Mouse (Mus musculus) stomach, postnatal 0 days (tissue): Measurements from ENCODE around the gene Lgsn. TPM values are rescaled to one million over a fixed set of nuclear protein-coding genes. Genes with fewer than 3 reads are reported as not detected.

Source experiments
- ATAC-seq: fragments of 200-750 bp; cut with Nextera tagmentation; 2 replicates; pipeline ENCODE4 v1.8.0; 2017; ENCODE audit not compliant: low FRiP score, low TSS enrichment
- DNase-seq: peaks from one replicate; pipeline ENCODE4 v3.0.0-alpha.2; 2016; ENCODE audit warnings: low spot score
- H3K27ac ChIP-seq: fragments of 300-500 bp; sonication (generic); replicated peaks from 2 replicates; pipeline ENCODE4 v1.5.1; 2014; ENCODE audit warnings: mild to moderate bottlenecking, control low read depth
- H3K27me3 ChIP-seq: fragments of 300-500 bp; sonication (generic); 2 replicates; pipeline ENCODE4 v1.6.1; 2014; ENCODE audit warnings: low read length; ENCODE audit not compliant: control insufficient read depth, insufficient read depth
- H3K36me3 ChIP-seq: fragments of 300-500 bp; sonication (generic); 2 replicates; pipeline ENCODE4 v1.6.1; 2014; ENCODE audit warnings: low read length, mixed read lengths; ENCODE audit not compliant: control insufficient read depth, insufficient read depth
- H3K4me1 ChIP-seq: fragments of 300-500 bp; sonication (generic); replicated peaks from 2 replicates; pipeline ENCODE4 v1.6.1; 2014; ENCODE audit warnings: antibody characterized with exemption; ENCODE audit not compliant: control insufficient read depth, insufficient read depth
- H3K4me2 ChIP-seq: fragments of 300-500 bp; sonication (generic); replicated peaks from 2 replicates; pipeline ENCODE4 v1.6.1; 2014; ENCODE audit warnings: low read depth, mild to moderate bottlenecking, control low read depth, moderate library complexity
- H3K4me3 ChIP-seq: fragments of 300-500 bp; sonication (generic); 2 replicates; pipeline ENCODE4 v1.5.1; 2014; ENCODE audit warnings: low read depth, low read length, control low read depth
- H3K9ac ChIP-seq: fragments of 300-500 bp; sonication (generic); 2 replicates; pipeline ENCODE4 v1.6.1; 2014; ENCODE audit warnings: mild to moderate bottlenecking, low read length, control low read depth, mixed read lengths
- H3K9me3 ChIP-seq: fragments of 300-500 bp; sonication (generic); 2 replicates; pipeline ENCODE4 v1.6.1; 2016; ENCODE audit warnings: low read length; ENCODE audit not compliant: control insufficient read depth
- CTCF ChIP-seq: IDR thresholded peaks from 2 replicates; pipeline ENCODE4 v1.5.1; 2016; ENCODE audit warnings: antibody characterized with exemption, low read depth, mild to moderate bottlenecking, moderate library complexity
- EP300 ChIP-seq: optimal IDR thresholded peaks from 2 replicates; pipeline ENCODE3; 2016; ENCODE audit warnings: antibody characterized with exemption
- WGBS: fragments of 180-500 bp; shearing (Covaris S2); extraction: QIAGEN DNeasy Blood & Tissue Kit; methylation state at CpG from one replicate; pipeline ENCODE4 v1.1.7; 2014; 5-methylcytosine and 5-hydroxymethylcytosine counted together
- polyA plus RNA-seq: library from polyadenylated mRNA; unstranded; fragments of >200 nt; fragmentation: Nextera tagmentation; extraction: Ambion mirVana; gene quantifications from 2 replicates; pipeline ENCODE4 v1.2.1, GENCODE M21; 2015

Lgsn gene
- polyA plus RNA-seq, 1 experiment from 2014 or later, result not detected

DNA sequence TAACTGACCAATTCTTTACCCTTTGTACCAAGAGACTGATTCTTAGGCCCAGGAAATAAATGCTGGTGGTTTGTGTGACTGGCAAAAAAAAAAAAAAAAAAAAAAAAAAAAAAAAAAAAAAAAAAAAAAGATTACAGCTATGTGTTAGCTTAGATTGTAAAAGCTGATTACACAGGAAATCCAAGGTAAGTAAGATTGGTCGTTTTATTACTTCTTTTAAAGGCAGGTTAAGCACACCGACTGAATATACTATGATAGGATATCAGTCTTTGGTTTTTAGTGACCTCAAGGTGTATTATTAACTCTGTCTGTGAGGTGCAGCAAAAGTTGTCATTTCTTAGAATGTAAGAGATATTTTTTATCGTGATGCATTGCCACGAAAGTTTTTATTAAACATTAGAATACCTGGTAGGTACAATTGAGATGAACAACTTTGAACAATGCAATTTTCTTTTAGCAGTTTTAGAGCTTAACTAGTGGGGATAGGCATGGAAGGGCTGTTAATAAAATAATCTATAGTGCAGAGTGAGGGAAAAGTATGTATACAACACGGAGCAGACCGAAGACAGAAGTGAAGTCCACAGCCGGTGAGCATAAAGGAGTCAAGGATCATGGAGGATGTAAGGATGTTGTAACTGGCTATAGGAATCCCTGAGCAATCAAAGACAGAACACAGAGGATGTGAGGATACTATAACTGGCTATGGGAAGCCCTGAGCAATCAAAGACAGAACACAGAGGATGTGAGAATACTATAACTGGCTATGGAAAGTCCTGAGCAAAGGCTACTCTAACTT is 10.7 kb upstream of the Lgsn start:
- ATAC-seq (no peak), DNase-seq (no peak)
- Histone ChIP-seq H3K9ac (no peak overlapping the region), H3K27ac (no peak overlapping the region), H3K4me3 (no peak overlapping the region), H3K4me1 (no peaks in the 10 kb centered on the region), H3K4me2 (no peak overlapping the region), H3K27me3 (no peaks in the 10 kb centered on the region), H3K36me3 (no peaks in the 10 kb centered on the region), H3K9me3 (no peaks in the 10 kb centered on the region)
- 70% methylated on average over 7 of the region's 7 CpGs for WGBS
- TF ChIP-seq EP300 (no peak), CTCF (no peak)

DNA sequence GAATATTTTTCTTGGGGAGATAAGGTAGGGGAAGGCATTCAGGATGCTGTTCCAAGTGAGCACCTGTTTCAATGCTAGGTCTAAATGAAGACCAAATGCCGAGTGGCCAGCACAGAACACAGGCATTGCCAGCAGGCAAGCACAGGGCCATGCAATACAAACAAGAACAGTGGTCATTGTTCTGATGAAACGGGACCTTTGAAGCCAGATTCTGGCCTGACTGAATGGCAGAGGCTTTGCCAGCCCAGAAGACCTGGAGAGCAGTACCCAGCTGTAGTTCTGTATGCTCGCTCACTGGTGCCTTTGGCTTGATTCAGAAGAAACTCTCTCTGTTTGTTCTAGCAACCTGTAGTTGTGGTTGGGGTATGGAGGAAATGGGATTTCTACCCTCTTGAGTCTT is 800 bp upstream of the Lgsn start:
- Histone ChIP-seq H3K4me1 (no peaks in the 10 kb centered on the region), H3K9ac (no peak overlapping the region), H3K4me3 (no peak overlapping the region), H3K9me3 (no peaks in the 10 kb centered on the region), H3K4me2 (no peak overlapping the region), H3K36me3 (no peaks in the 10 kb centered on the region), H3K27me3 (no peaks in the 10 kb centered on the region), H3K27ac (no peak overlapping the region)
- ATAC-seq, result no peak
- no peak for DNase-seq
- 61% methylated on average over 3 of the region's 3 CpGs for WGBS
- TF ChIP-seq CTCF (no peak), EP300 (no peak)

DNA sequence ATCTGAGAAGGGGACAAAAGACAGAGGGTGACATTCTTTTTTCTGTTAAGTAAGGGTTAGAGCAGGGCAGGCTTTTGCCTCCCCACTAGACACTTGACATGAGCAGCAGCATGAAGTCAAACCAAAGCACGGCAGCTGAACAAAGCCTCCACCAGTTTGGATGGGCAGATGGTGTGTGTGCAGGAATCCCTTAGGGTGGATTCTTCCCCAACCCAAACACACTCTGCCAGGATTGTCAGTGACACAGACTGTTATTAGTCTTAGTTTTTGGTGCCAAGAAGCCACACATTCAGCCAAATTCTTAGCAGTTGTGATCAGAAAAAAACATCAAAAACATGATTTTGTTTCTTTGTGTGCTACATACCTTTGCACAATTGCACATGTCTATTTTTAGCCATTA is 2.1 kb downstream of the Lgsn start:
- Histone ChIP-seq H3K27ac (no peak overlapping the region), H3K36me3 (no peaks in the 10 kb centered on the region), H3K9ac (no peak overlapping the region), H3K4me1 (no peaks in the 10 kb centered on the region), H3K4me2 (no peak overlapping the region), H3K4me3 (no peak overlapping the region), H3K27me3 (no peaks in the 10 kb centered on the region), H3K9me3 (no peaks in the 10 kb centered on the region)
- WGBS, result 72% methylated on average over 1 of the region's 1 CpGs
- TF ChIP-seq CTCF (no peak), EP300 (no peak)
- ATAC-seq (no peak), DNase-seq (no peak)

DNA sequence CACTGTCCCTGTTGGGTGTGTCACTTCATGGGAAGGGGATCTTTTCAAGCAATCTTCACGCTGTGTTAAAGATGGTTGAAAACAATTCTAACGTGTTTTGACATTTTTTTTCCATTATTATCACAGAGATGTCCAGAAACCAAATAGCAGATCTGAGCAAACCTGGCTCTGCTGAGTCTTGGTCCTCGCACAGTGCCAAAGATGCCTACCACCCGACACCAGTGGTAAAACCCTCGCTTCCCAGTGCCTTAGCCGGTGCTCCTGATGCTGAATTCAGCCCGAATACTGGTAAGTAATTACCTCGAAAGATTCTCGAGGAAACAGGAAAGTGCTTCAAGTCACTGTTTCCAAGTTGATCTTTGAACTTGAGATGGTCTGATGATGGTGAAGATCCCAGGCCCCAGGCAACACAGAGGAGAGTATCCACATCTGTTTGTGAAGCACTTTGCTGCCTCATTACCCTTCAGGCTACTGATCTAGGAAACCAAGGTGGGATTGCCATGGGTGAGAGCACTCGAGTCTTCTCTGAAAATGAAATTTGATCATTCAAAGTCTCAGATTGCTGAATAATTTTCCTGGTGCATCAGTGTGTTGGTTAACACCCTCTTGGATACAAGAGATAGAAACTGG is 14.2 kb downstream of the Lgsn start:
- WGBS, result 77% methylated on average over 10 of the region's 10 CpGs
- Histone ChIP-seq H3K36me3 (no peaks in the 10 kb centered on the region), H3K4me2 (no peak overlapping the region), H3K4me1 (no peaks in the 10 kb centered on the region), H3K4me3 (no peak overlapping the region), H3K9ac (no peak overlapping the region), H3K9me3 (no peaks in the 10 kb centered on the region), H3K27me3 (no peaks in the 10 kb centered on the region), H3K27ac (no peak overlapping the region)
- DNase-seq, result no peak
- ATAC-seq, result no peak
- TF ChIP-seq EP300 (no peak), CTCF (no peak)

DNA sequence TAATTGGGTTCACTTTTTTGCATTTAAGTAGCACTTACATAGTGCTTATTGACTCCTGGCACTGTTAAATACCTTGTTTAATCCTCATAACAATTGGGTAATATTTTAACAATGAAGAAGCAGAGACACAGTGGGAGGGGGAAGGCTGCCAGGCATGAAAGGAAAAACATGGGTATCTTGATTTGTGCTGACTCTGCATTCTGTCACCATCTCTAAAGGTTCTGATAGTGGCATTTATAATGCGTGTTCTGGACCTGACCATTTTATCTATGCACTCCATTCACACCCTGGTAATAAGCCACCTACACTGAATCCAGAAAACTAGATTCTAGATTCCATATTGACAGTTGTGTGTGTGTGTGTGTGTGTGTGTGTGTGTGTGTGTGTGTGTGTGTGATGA is 19.4 kb downstream of the Lgsn start:
- Histone ChIP-seq H3K36me3 (no peaks in the 10 kb centered on the region), H3K9me3 (no peaks in the 10 kb centered on the region), H3K4me1 (no peaks in the 10 kb centered on the region), H3K27ac (no peak overlapping the region), H3K4me3 (no peak overlapping the region), H3K9ac (no peak overlapping the region), H3K27me3 (no peaks in the 10 kb centered on the region), H3K4me2 (no peak overlapping the region)
- WGBS, result 73% methylated on average over 1 of the region's 1 CpGs
- DNase-seq, result no peak
- no peak for TF ChIP-seq CTCF
- no peak for TF ChIP-seq EP300
- no peak for ATAC-seq

DNA sequence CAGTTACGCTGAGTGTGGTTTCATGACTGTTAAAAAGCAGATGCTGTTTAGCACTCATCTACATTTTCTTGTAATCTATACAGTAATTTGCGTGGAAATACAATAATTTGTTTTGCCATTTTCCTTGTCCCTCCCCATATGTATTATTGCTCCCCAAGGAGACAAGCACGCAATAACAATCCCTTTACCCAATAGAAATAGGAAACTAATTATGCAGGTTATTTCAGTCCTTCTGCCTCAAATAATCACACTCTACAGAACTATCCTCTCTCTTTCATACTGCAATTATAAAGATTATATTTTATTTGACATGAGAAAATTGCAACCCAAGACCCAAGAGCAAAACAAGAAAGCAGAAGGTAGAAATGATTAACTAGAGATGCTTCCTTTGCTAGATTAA is 20.8 kb downstream of the Lgsn start:
- Histone ChIP-seq H3K4me1 (no peaks in the 10 kb centered on the region), H3K27me3 (no peaks in the 10 kb centered on the region), H3K36me3 (no peaks in the 10 kb centered on the region), H3K4me3 (no peak overlapping the region), H3K27ac (no peak overlapping the region), H3K4me2 (no peak overlapping the region), H3K9me3 (no peaks in the 10 kb centered on the region), H3K9ac (no peak overlapping the region)
- TF ChIP-seq CTCF, result no peak
- DNase-seq (no peak), ATAC-seq (no peak)
- WGBS, result 93% methylated on average over 3 of the region's 3 CpGs
